Mouse (Mus musculus) heart, adult 8-10 months (tissue): ENCODE measurements around the gene Cdc37l1. TPM values are rescaled to one million over a fixed set of nuclear protein-coding genes. Genes with fewer than 3 reads are reported as not detected.
A peak's percentile ranks its signal among the peaks of the same experiment; 100 is the strongest.

Source experiments
- DNase-seq: peaks from one replicate; pipeline ENCODE4 v3.0.0; 2022; ENCODE audit warnings: low spot score
- total RNA-seq, 4 experiments: library from RNA; stranded (reverse); gene quantifications; 2 replicates each; pipeline ENCODE4 v1.2.4; 2022

The Cdc37l1 gene
- total RNA-seq, 4 experiments from 2014 or later, result 56.7 to 76.4 (median 64.3) TPM

DNA sequence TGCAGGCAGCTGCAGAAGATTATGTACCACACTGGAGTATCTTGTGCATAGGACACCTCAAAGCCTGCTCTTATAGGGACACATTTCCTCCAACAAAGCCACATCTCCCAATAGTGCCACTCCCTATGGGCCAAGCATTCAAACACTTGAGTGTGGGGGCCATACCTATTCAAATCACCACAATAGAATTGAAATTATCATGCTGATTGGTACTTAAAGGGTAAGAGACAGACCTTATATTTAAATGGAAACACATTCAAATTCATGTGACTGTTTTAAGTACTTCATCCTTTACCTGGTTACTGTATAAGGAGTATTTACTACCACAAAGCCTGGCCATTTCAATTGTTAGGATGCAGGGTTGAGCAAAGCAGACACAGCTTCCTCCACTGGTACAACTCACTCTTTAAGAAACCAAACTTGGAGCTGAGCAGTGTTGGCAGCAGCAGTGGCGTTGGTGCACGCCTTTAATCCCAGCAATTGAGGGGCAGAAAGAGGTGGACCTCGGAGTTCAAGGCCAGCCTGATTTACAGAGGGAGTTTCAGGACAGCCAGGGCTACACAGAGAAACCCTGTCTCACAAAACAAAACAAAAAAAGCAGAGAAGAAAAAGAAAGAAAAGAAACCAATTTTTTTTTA lies 18.0 kb downstream of the Cdc37l1 start:
- DNase-seq, result no peak

- no peak for DNase-seq
Observed at GRCm38 (mm10) chr19:29009046-29009445, 18.9 kb downstream of the Cdc37l1 start.

DNA sequence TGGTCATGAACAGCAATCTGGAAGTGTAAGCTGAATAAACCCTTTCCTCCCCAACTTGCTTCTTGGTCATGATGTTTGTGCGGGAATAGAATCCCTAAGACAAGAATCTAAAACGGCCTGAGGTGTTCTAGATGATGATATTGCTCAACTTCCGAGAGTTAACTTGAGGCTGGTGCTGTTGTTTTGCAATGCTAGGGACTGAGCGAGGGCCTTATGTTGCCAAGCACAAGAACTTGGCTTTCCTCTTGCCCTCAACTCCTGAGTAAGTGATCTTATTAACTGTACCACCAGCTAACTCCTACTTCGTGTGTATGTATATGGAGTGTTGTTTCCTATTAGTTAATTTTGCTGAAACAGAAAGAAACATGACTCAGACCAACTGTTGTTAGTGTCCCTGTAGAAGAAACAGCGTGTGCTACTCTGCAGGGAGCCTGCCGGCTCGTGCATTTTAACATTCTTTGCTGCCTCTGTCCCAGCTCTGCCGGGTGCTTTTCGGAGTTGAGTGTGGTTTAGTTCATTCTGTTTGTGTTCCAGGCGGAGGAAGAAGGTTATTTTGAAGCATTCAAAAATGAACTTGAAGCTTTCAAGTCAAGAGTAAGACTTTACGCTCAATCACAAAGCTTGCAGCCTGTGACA lies 21.3 kb downstream of the Cdc37l1 start:
- DNase-seq, result no peak

DNA sequence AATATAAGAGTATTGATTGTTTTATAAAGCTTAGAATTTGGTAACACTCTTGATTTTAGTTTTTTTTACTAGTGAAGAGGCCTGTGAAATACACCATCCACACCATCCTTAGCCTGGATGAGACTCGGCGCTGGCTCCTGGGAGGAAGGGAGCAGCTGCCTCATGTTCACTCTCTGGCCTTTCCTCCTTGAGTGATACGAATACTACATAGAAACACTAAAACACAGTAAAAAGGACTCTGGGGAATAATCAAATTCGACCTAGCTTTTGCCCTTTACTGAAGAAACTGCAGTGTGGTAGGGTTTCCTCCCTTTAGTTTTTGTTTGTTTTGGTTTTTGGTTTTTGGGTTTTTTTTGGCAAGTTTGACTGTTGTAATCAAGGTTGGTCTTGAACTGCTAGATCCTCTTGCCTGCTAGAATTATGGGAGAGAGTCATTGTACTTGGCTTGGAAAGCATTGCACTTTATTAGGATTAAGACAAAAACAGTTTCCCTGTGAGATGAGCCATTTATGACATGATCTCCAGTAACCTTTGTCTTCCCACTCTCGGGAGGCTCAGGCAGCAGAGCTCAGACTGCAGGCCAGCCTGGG lies 24.4 kb downstream of the Cdc37l1 start:
- no peak for DNase-seq

DNA sequence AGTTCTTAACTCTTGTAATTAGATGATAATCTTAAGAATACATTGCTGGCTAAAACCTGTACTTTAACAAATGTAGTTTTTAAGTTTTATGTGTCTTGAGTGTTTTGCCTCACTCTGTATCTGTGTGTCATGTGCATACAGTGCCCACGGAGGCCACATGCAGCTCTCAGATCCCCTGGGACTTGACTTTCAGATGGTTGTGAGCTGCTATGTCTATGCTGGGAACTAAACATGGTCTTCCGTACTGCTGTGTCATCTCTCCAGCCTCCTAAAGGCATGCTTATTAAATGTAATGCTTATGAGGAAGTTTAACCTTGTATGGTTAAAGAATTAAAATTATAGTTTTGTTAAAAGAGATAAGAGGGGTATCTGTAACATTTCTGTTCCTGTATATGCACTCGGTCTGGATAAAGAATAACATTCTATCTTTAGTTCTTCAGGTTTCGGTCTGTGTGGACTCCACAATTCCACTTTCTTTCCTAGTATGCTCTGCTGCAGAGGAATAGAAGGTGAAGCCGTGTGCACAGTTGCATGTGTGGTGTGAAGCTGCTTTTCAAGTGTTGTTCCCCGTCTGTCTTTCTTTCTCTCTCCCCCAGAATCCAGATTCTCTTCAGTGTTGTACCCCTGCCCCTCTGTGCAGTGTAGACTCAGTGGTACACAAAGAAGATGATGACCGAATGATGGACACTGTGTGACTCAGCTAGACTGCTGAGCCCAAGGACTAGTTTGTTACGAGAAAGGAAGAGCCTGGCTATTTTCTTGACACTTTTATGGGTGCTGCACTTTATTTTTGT lies 25.5 kb downstream of the Cdc37l1 start:
- DNase-seq, result no peak

DNA sequence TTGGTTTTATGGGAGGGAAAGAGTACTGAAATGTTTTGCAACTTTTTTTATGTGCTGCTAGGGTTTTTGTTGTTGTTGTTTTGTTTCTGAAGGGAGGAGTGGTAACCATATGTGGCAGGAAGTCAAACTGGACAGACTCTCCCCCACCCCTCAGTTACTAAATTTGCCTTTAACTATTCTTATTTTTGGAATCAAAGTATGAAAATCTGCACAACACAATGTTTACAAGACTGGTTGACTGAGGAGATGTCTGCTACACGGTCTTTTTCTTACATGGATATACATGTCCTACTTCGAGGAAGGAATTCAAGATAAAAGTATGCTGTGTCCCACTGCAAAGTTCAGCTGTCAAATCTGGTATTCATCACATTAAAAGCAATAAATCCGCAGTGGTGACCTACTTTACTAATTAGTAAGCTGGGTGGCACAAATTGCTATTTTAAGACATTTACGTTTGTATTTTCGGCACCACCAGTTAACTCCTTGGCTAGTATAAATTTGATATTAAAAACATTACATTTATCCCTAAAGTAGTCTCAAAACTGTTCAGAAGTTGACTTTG lies 26.1 kb downstream of the Cdc37l1 start:
- DNase-seq, result no peak

DNA sequence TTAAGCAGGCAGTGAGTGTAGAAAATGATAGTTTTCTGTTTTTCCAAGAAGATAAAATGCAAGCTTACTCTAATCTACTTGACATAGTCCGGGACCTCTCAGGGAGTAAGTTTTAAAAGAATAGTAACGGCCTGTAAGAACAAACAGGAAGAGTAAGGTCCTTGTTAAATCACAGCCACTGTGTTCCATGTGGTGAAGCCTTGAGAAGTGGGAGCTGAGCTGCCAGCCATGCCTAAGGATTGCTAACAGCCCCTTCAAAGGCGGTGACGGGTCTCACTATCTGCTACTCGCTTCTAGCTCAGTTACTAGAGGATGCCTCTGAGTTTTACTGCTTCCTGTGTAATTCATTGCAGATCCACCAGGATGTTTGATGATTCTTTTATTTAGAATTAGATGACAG lies 26.6 kb downstream of the Cdc37l1 start:
- no peak for DNase-seq

GRCm38 (mm10) chr19:29019647-29020046 lies 29.5 kb downstream of the Cdc37l1 start:
- DNase-seq, result no peak

- no peak for DNase-seq
Observed at GRCm38 (mm10) chr19:29021754-29022345, 31.7 kb downstream of the Cdc37l1 start.

DNA sequence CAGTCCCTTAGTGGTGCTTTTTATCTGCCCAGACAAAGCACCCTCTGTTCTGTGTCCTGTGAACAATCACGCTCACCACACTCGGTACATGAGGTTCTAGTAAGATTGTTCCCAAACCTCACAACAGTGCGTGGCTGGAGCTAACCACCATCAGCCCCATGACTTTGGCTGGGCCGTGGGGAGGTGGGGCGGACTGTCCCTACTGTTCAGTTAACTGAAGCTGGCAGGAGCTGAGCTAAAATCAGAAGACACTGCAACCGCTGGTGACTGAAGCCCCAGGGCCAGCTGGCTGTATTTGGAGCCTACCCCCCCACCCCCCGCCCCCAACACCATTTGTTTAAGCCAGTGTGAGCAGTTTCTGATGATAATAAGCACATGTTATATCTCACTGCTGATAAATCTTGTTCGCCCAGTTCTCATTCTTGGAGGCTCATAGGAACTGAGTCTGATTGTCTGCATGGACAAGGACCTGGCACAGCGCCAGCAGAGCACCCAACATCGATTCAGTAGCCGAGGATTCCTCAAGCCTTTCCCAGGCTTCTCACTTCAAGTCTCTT lies 34.3 kb downstream of the Cdc37l1 start:
- peak; percentile 69 for DNase-seq

DNA sequence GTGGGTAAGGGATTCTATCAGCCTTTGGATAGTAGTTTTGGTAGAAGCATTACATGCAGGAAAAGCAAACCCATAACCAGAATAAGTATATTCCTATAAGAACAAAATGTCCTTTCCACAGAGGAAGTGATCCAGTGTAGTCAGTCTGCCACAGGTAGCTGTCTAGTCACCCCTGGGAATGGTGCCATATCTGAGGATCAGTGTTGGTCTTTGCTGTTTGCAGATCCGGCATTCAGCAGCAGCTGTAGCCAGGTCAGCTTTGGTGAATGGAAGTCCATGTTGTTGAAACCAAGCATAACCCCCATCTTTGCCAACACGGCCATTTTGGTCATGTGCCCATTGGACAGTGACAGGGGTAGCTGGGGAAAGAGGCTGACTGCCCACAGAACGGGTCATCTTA lies 41.6 kb downstream of the Cdc37l1 start:
- DNase-seq, result no peak

DNA sequence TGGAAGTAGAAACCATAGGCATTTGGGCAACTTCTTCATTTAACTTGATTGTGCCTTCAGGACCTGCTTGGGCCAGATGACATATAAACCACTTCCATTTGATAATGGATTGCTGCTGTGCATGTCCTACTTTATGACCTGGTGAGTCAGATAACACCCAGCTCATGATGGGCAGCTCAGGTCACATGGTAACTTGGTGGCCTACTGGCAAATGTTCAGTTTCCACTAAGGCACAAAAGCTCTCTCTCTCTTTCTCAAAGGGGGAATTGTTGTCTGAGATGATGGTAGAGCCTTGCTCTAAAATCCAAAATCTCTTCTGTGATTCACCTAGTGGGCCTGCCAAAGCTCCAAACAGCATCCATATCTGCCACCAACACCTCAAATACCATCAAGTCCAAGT lies 42.5 kb downstream of the Cdc37l1 start:
- no peak for DNase-seq

DNA sequence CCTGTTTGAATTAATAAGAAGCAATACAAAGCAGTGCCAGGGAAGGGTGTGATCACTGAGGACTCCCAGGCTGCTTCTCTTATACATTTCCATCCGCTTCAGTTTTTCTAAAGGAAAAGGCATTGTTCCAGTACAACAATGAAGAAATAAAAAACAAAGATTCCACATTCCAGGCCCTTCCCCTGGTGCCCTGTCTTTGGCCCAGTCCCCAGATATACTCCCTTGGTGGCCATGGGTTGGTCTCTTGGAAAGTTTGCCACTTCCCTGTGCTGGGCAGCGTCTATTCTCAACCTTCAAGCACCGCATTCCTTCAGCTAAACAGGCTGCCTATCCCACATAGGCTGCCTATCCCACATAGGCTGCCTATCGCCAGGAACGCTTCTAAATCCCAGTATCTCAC lies 46.9 kb downstream of the Cdc37l1 start:
- DNase-seq, result no peak

DNA sequence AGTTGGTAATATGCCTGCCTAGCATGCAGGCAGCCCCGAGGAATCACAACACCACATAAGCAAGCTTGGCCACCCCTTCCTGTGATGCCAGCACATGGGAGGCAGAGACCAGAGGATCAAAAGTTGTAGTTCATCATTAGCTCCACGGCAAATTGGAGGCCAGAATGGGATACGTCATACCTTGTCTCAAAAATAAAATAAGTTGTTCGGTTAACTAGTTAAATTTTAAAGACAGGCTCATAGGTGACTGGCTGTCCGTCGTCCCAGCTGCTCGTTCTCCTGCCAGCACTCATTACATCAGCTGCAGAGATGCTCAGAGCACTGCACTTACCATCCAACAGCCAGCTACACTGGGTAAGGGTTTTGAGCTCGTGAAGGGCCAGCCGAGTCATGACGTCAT lies 47.4 kb downstream of the Cdc37l1 start:
- DNase-seq, result no peak

DNA sequence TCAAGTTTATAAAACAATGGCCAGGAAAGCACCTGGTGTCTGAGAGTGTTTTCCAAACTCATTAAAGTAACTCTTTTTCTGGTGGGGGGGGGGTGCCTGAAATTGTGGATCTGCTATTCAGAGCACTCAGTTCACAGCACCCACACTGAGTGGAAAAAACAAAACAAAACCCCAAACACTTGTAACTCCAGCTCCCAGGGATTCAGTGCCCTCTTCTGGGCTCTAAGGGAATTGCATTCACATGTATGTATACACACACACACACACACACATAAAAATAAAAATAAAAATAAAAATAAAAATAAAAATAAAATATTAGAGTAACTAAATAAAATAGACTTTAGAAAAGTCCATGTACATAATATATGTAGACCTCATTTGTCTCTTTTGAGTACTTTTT lies 49.2 kb downstream of the Cdc37l1 start:
- DNase-seq, result no peak

DNA sequence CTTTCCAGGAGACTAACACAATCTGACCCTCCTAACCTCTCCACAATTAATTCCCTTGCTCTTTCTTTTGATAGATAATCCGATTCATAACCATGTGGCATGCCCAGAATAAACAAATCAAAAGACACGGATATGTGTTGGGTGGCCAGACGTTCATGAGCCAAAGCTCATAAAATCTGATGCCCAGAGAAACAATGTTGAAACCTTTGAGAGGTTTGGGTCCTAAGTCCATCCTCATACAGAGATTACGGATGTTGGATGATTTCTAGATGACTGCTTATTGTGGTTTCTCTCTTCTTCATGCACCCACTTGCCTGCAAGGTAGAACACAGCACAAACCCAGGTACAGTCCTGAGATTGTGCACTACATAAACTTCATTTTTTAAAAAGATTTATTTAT lies 50.1 kb downstream of the Cdc37l1 start:
- no peak for DNase-seq

- DNase-seq, result no peak
Observed at GRCm38 (mm10) chr19:29042143-29042542, 52.0 kb downstream of the Cdc37l1 start.

- DNase-seq, result no peak
Observed at GRCm38 (mm10) chr19:29042647-29043046, 52.5 kb downstream of the Cdc37l1 start.

DNA sequence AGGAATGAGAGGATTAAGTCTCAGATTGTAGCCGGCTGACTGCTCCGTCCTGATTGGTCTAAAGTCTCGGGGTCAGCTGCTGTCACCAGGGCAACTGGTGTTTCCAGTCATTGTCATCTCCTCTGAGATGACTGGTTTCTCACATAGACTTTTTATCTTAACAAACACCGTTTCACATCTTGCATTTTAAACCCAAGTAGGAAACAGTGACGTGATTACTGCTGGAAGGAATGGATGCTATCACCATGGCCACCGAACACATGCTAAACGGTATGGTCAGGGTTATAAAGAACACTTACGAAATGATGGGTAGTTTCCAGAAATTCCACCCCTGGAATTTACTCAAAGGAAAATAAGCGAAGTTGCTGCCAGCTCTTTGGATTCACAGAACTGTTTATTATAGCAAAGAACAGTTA lies 54.2 kb downstream of the Cdc37l1 start:
- DNase-seq, result no peak

GRCm38 (mm10) chr19:29045369-29045768 lies 55.2 kb downstream of the Cdc37l1 start:
- no peak for DNase-seq

- no peak for DNase-seq
Observed at GRCm38 (mm10) chr19:29045956-29046650, 56.0 kb downstream of the Cdc37l1 start.
